Mouse (Mus musculus): ENCODE measurements around the gene Ndufv1. TPM values are rescaled to one million over a fixed set of nuclear protein-coding genes. Genes with fewer than 3 reads are reported as not detected.

Gene Ndufv1
- polyA plus RNA-seq, 1 experiment from 2014 or later, result 188 TPM

- peaks cover 51% of the 10 kb centered on the region for H3K36me3 ChIP-seq
- peak overlapping the region; percentile 12; the same call in 1 of the 2 replicates for H3K4me3 ChIP-seq
- WGBS, result 92% methylated on average over 5 of the region's 5 CpGs
Observed at GRCm38 (mm10) chr19:4011086-4011485, 1.5 kb downstream of the Ndufv1 start.

DNA sequence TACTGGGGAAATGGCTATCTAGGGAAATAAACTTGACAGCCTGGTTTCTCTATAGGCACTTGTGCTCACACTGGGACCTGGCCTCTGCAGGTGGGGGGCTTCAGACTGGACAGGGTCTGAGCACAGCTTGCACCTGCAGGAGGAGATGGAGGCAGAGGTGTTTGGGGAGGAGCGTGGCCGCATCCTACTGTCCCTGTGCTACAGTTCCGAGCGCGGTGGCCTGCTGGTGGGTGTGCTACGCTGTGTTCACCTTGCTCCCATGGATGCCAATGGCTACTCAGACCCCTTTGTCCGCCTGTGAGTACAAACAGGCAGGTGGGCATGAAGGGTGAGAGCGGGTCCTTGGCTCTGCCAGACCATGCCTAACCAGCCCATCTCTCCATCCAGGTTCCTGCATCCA, 6.6 kb downstream of the Ndufv1 start:
- H3K36me3 ChIP-seq, result peaks cover 57% of the 10 kb centered on the region
- no peak for DNase-seq (ENCODE audit: low spot score)
- no peak overlapping the region for H3K27ac ChIP-seq (replicated peaks)
- peaks cover 7% of the 10 kb centered on the region for H3K27me3 ChIP-seq (ENCODE audit: low read depth, poor library complexity, severe bottlenecking)
- H3K4me3 ChIP-seq, result no peak overlapping the region
- no peaks in the 10 kb centered on the region for H3K9me3 ChIP-seq (replicated peaks)
- H3K4me1 ChIP-seq, result peaks cover 10% of the 10 kb centered on the region
- 92% methylated on average over 8 of the region's 8 CpGs for WGBS

More at GRCm38 (mm10) chr19:4011086-4011485, 1.5 kb downstream of the Ndufv1 start:
- no peaks in the 10 kb centered on the region for H3K9me3 ChIP-seq (replicated peaks)
- no peak for DNase-seq (ENCODE audit: low spot score)
- H3K27me3 ChIP-seq (ENCODE audit: low read depth, poor library complexity, severe bottlenecking), result no peaks in the 10 kb centered on the region
- peaks cover 21% of the 10 kb centered on the region for H3K4me1 ChIP-seq
- H3K27ac ChIP-seq (replicated peaks), result no peak overlapping the region

GRCm38 (mm10) chr19:4005091-4005490, 7.5 kb downstream of the Ndufv1 start:
- H3K27me3 ChIP-seq (ENCODE audit: low read depth, poor library complexity, severe bottlenecking), result peaks cover 7% of the 10 kb centered on the region
- H3K9me3 ChIP-seq (replicated peaks), result no peaks in the 10 kb centered on the region
- DNase-seq (ENCODE audit: low spot score), result no peak
- no peak overlapping the region for H3K27ac ChIP-seq (replicated peaks)
- 93% methylated on average over 9 of the region's 9 CpGs for WGBS
- H3K4me1 ChIP-seq, result peaks cover 17% of the 10 kb centered on the region
- no peak overlapping the region for H3K4me3 ChIP-seq
- H3K36me3 ChIP-seq, result peaks cover 49% of the 10 kb centered on the region

DNA sequence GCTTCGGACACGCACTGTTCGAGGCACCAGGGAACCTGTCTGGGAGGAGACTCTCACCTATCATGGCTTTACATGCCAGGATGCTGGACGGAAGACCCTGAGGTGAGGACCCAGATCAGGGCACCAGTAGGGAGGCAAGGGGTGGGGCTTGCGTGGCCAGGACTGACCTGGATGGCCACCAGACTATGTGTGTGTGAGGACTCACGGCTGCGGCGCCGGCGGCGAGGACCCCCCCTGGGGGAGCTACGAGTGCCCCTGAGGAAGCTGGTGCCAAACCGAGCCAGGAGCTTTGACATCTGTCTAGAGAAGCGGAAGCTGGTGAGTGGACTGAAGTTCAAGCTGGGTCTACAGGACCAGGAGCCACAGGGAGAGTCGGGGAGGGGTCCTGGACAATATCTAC, 8.3 kb downstream of the Ndufv1 start:
- peaks cover 22% of the 10 kb centered on the region for H3K4me1 ChIP-seq
- DNase-seq (ENCODE audit: low spot score), result no peak
- no peaks in the 10 kb centered on the region for H3K9me3 ChIP-seq (replicated peaks)
- peaks cover 7% of the 10 kb centered on the region for H3K27me3 ChIP-seq (ENCODE audit: low read depth, poor library complexity, severe bottlenecking)
- peaks cover 41% of the 10 kb centered on the region for H3K36me3 ChIP-seq
- no peak overlapping the region for H3K27ac ChIP-seq (replicated peaks)
- 85% methylated on average over 15 of the region's 15 CpGs for WGBS
- no peak overlapping the region for H3K4me3 ChIP-seq

GRCm38 (mm10) chr19:4003641-4004040, 9.0 kb downstream of the Ndufv1 start:
- H3K27me3 ChIP-seq (ENCODE audit: low read depth, poor library complexity, severe bottlenecking), result peaks cover 14% of the 10 kb centered on the region
- H3K4me1 ChIP-seq, result peaks cover 27% of the 10 kb centered on the region
- no peak overlapping the region for H3K4me3 ChIP-seq
- no peaks in the 10 kb centered on the region for H3K9me3 ChIP-seq (replicated peaks)
- peaks cover 34% of the 10 kb centered on the region for H3K36me3 ChIP-seq
- DNase-seq (ENCODE audit: low spot score), result no peak
- H3K27ac ChIP-seq (replicated peaks), result no peak overlapping the region
- WGBS, result 80% methylated on average over 12 of the region's 12 CpGs

DNA sequence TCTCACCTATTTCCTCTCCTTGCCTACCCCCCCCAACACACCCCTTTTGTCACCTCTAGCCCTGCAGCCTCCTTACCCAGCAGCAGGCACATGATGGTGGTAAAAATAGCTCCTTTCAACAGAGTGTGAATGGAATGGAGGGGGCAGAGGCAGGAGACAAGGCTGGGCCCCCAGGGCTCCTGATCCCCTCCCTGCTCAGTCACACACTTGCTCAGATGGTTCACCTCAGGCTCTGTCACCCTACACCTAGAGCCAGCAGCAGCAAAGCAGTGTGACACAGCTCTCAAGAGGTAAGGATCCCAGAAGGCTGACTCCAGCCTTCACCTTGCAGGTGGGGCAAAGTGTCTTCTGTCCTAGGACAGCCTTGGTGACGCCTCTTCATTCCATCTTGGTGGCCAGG, 9.5 kb downstream of the Ndufv1 start, which contains the start of gene Doc2g:
TSS of gene Doc2g (plus strand) at position 202 of the 400 bp plus-strand sequence.
- H3K9me3 ChIP-seq (replicated peaks), result no peaks in the 10 kb centered on the region
- WGBS, result 85% methylated on average over 1 of the region's 1 CpGs
- H3K27ac ChIP-seq (replicated peaks), result no peak within 1 kb of the TSS
- H3K4me1 ChIP-seq, result peaks cover 32% of the 10 kb centered on the region
- H3K36me3 ChIP-seq, result peaks cover 29% of the 10 kb centered on the region
- no peak within 1 kb of the TSS for H3K4me3 ChIP-seq
- H3K27me3 ChIP-seq (ENCODE audit: low read depth, poor library complexity, severe bottlenecking), result peaks cover 14% of the 10 kb centered on the region
- no peak for DNase-seq (ENCODE audit: low spot score)

GRCm38 (mm10) chr19:4001752-4002151, 10.9 kb downstream of the Ndufv1 start:
- H3K4me1 ChIP-seq, result peaks cover 32% of the 10 kb centered on the region
- H3K27me3 ChIP-seq (ENCODE audit: low read depth, poor library complexity, severe bottlenecking), result peaks cover 14% of the 10 kb centered on the region
- no peak for DNase-seq (ENCODE audit: low spot score)
- no peaks in the 10 kb centered on the region for H3K9me3 ChIP-seq (replicated peaks)
- H3K36me3 ChIP-seq, result peaks cover 16% of the 10 kb centered on the region
- peak overlapping the region; percentile 86; the same call in 1 of the 2 replicates for H3K4me3 ChIP-seq
- no peak overlapping the region; the same call in 1 of the 2 replicates for H3K27ac ChIP-seq (replicated peaks)
- WGBS, result 90% methylated on average over 5 of the region's 5 CpGs

DNA sequence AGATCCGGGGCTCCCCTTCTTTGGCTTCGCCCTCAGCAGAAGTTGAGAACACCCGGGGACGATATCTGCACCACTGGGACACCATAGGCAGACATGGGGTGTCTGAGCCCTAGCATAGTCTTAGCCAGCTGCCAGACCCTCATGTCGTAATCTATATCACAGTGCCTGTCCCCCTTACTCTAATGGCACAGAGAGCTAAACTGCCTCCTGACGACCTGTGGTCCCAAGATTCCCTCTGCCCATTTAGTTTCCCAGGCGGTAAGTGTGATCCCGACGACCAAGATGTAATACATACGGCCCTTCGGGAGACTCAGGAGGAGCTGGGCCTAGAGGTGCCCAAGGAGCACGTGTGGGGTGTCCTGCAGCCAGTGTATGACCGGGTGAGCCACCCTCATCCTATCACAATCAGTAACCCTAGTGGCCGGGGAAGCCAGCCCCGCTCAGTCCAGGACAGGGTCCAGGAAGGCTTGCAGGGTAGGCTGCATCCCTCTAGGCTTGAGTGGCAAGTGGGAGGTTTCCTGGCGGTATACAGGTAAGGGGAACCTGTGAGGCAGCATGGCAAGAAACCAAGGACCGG, 11.6 kb downstream of the Ndufv1 start:
- H3K36me3 ChIP-seq, result peaks cover 8% of the 10 kb centered on the region
- H3K27ac ChIP-seq (replicated peaks), result peak overlapping the region; percentile 92
- WGBS, result 20% methylated on average over 17 of the region's 17 CpGs
- DNase-seq (ENCODE audit: low spot score), result peak; percentile 42
- H3K4me1 ChIP-seq, result peaks cover 32% of the 10 kb centered on the region
- H3K9me3 ChIP-seq (replicated peaks), result no peaks in the 10 kb centered on the region
- peak overlapping the region; percentile 86 for H3K4me3 ChIP-seq
- peaks cover 14% of the 10 kb centered on the region for H3K27me3 ChIP-seq (ENCODE audit: low read depth, poor library complexity, severe bottlenecking)

- Histone ChIP-seq H3K9me3 (replicated peaks) (no peaks in the 10 kb centered on the region), H3K4me1 (peaks cover 32% of the 10 kb centered on the region), H3K27ac (replicated peaks) (peak within 1 kb of the TSS; percentile 92), H3K36me3 (peaks cover 4% of the 10 kb centered on the region), H3K27me3 (ENCODE audit: low read depth, poor library complexity, severe bottlenecking) (peaks cover 14% of the 10 kb centered on the region), H3K4me3 (peak within 1 kb of the TSS; percentile 86)
- under 1% methylated on average over 64 of the region's 64 CpGs for WGBS
- DNase-seq (ENCODE audit: low spot score), result peak; percentile 97
Observed at GRCm38 (mm10) chr19:4000119-4000900, 12.3 kb downstream of the Ndufv1 start, which contains the start of the genes Nudt8 and Gm49405. Gene Nudt8, plus strand, starts transcription at chr19:4000580. Gene Gm49405, plus strand, starts transcription at chr19:4000626.

DNA sequence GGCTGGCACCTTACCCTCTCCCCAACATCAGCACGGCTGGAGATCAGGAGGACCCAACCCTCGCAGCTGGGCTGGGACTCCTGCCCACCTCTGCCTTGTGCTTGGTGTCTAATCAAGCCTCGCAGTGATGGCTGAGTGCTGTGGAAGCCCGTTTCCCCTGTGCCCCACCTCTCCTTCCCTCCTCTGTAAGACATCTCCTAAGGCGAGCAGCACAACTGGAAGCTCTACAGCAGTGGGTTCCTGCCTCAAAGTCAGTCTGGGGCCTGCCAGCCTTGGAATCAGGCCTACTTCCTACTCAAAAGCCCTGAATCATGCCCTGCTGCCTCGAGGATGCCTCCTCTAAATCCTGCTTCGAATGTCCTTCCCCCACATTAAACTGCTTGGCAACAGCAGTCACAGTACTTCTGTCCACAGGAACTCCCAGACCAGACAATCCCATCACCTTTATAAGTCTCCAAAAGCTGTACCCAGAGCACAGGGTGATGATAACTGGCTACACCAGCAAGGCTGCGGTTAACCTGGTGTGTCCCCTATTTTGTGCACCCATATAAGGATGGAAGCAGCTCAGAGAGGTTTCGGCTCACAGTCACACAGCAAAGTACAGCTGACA, 13.4 kb downstream of the Ndufv1 start:
- Histone ChIP-seq H3K36me3 (no peaks in the 10 kb centered on the region), H3K4me1 (peaks cover 36% of the 10 kb centered on the region), H3K27ac (replicated peaks) (peak overlapping the region; percentile 38; the same call in 1 of the 2 replicates), H3K9me3 (replicated peaks) (no peaks in the 10 kb centered on the region), H3K4me3 (peak overlapping the region; percentile 86), H3K27me3 (ENCODE audit: low read depth, poor library complexity, severe bottlenecking) (peaks cover 14% of the 10 kb centered on the region)
- 89% methylated on average over 9 of the region's 9 CpGs for WGBS
- DNase-seq (ENCODE audit: low spot score), result no peak

DNA sequence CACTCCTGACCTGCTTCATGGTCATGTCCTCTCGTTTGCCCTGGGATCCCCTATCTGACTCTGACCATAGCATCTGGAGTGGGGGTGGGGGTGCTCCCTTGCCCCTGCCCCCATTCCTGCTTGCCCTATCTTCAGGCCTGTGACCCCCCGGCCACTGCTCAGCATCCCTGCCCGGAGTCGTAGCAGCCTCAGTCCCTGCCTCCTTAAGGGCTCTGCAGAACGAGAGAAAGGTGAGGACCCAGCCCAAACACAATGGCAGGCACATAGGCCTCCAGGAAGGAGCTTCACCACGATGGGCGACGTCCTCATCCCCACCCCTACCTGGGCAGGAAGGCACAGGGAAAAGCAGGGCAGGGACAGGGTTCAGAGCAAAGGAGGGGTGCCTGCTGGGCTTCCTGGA, 14.3 kb downstream of the Ndufv1 start:
- no peaks in the 10 kb centered on the region for H3K9me3 ChIP-seq (replicated peaks)
- peaks cover 14% of the 10 kb centered on the region for H3K27me3 ChIP-seq (ENCODE audit: low read depth, poor library complexity, severe bottlenecking)
- peaks cover 36% of the 10 kb centered on the region for H3K4me1 ChIP-seq
- DNase-seq (ENCODE audit: low spot score), result no peak
- H3K27ac ChIP-seq (replicated peaks), result peak overlapping the region; percentile 7; the same call in 1 of the 2 replicates
- WGBS, result 82% methylated on average over 8 of the region's 8 CpGs
- H3K4me3 ChIP-seq, result no peak overlapping the region
- no peaks in the 10 kb centered on the region for H3K36me3 ChIP-seq

DNA sequence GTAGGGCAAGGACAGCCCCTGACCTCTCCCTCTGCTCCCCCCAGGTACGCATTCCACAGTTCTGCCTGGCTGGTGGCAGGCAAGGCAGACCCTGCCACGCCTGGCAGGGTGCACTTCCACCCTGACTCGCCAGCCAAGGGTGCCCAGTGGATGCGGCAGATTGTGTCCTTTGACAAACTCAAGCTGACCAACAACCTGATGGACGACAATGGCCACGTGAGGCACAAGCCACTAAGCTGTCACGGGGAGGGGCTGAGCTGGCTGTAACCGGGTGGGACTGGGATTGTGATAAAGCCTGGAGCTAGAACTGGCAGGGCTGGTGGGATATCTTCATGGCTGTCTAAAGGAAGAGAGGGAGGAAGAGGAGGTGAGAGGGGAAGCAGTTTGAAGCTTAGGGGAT, 15.4 kb downstream of the Ndufv1 start:
- H3K4me1 ChIP-seq, result peaks cover 42% of the 10 kb centered on the region
- peaks cover 14% of the 10 kb centered on the region for H3K27me3 ChIP-seq (ENCODE audit: low read depth, poor library complexity, severe bottlenecking)
- H3K4me3 ChIP-seq, result no peak overlapping the region
- 66% methylated on average over 8 of the region's 8 CpGs for WGBS
- H3K27ac ChIP-seq (replicated peaks), result no peak overlapping the region
- no peaks in the 10 kb centered on the region for H3K36me3 ChIP-seq
- no peaks in the 10 kb centered on the region for H3K9me3 ChIP-seq (replicated peaks)
- DNase-seq (ENCODE audit: low spot score), result no peak

All from midbrain, embryonic 10.5 days (tissue).